In the genomic region with DNA sequence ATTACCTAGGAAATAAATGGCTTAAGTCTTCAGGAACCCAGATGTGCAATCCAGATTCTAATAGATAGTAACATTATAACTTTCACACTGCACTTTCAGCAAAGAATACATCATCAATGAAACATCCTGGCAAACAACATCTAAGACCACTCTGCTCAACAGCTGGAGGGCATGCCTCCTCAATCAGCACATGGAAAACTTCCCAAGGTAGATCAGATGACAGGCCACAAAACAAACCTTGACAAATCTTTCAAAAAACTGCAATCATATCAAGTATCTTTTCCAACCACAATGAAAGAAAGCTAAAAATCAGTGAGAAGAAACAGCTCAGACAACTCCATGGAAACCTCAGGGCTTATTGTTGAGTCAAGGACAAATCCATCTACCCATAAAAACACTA, we compare ENCODE assay signal across 28 mouse cellular contexts.
"Had no signal": no experiment of that assay in that cellular context is flagged by ENCODE, and none has a peak within 500 bp of the region (broad histone marks: within the 10 kb centered on the region; RNA-seq: fewer than 3 reads in every experiment).

No protein-coding gene starts in this region.

- H3K4me2 ChIP-seq: heart, embryonic 12.5 days; hindbrain, embryonic 12.5 days; hindbrain, embryonic 14.5 days; intestine, embryonic 15.5 days; kidney, embryonic 15.5 days; limb, embryonic 12.5 days; limb, embryonic 15.5 days; liver, embryonic 12.5 days had no signal

- H3K4me3 ChIP-seq: gastrocnemius, adult 2 months; heart, embryonic 10.5 days; heart, embryonic 12.5 days; hindbrain, embryonic 10.5 days; hindbrain, embryonic 12.5 days; intestine, embryonic 15.5 days; kidney, embryonic 15.5 days; limb, embryonic 12.5 days; limb, embryonic 15.5 days; liver, embryonic 12.5 days had no signal

- H3K36me3 ChIP-seq: heart, embryonic 10.5 days; heart, embryonic 12.5 days; hindbrain, embryonic 10.5 days; hindbrain, embryonic 12.5 days; intestine, embryonic 15.5 days; kidney, embryonic 15.5 days; limb, embryonic 12.5 days; limb, embryonic 15.5 days; liver, embryonic 12.5 days had no signal

- H3K9me3 ChIP-seq: heart, embryonic 10.5 days; heart, embryonic 12.5 days; hindbrain, embryonic 12.5 days; intestine, embryonic 15.5 days; kidney, embryonic 15.5 days; limb, embryonic 12.5 days; limb, embryonic 15.5 days; liver, embryonic 12.5 days had no signal

- H3K4me1 ChIP-seq: heart, embryonic 10.5 days; heart, embryonic 12.5 days; hindbrain, embryonic 10.5 days; hindbrain, embryonic 12.5 days; intestine, embryonic 15.5 days; kidney, embryonic 15.5 days; limb, embryonic 12.5 days; limb, embryonic 15.5 days; liver, embryonic 12.5 days had no signal

- ATAC-seq: hindbrain, embryonic 16.5 days; inflammation-experienced regulatory T-cells, adult 6 months; intestine, embryonic 15.5 days; intestine, postnatal 0 days; liver, embryonic 12.5 days had no signal

- H3K27ac ChIP-seq: gastrocnemius, adult 2 months; heart, embryonic 10.5 days; hindbrain, embryonic 10.5 days; hindbrain, embryonic 12.5 days; hindbrain, embryonic 14.5 days; intestine, embryonic 15.5 days; kidney, embryonic 15.5 days; kidney, postnatal 0 days; limb, embryonic 12.5 days; limb, embryonic 15.5 days; liver, embryonic 12.5 days; liver, embryonic 14.5 days had no signal

- H3K9ac ChIP-seq: heart, embryonic 12.5 days; hindbrain, embryonic 12.5 days; hindbrain, embryonic 14.5 days; intestine, embryonic 15.5 days; kidney, embryonic 15.5 days; limb, embryonic 12.5 days; limb, embryonic 15.5 days; liver, embryonic 12.5 days; liver, embryonic 14.5 days had no signal

- H3K27me3 ChIP-seq: heart, embryonic 12.5 days; hindbrain, embryonic 12.5 days; intestine, embryonic 15.5 days; kidney, embryonic 15.5 days; limb, embryonic 12.5 days; limb, embryonic 15.5 days; liver, embryonic 12.5 days had no signal

- DNase-seq: gastrocnemius, adult 2 months; gastrocnemius, postnatal 10 days; gastrocnemius, postnatal 25 days; heart, adult 18-20 months; heart, postnatal 10 days; heart, postnatal 4 days; kidney, adult 2 months; kidney, adult 9 months; kidney, postnatal 14 days; kidney, postnatal 36 days; layer of hippocampus, adult 9-11 months; layer of hippocampus, postnatal 36 days; left cerebral cortex, postnatal 4 days had no signal
